Mouse (Mus musculus): Measurements from ENCODE around the gene Gpc3. TPM values are rescaled to one million over a fixed set of nuclear protein-coding genes. Genes with fewer than 3 reads are reported as not detected.

The Gpc3 gene
- total and polyA plus RNA-seq, 3 experiments = 11.9 to 14.8 (median 13.2) TPM

DNA sequence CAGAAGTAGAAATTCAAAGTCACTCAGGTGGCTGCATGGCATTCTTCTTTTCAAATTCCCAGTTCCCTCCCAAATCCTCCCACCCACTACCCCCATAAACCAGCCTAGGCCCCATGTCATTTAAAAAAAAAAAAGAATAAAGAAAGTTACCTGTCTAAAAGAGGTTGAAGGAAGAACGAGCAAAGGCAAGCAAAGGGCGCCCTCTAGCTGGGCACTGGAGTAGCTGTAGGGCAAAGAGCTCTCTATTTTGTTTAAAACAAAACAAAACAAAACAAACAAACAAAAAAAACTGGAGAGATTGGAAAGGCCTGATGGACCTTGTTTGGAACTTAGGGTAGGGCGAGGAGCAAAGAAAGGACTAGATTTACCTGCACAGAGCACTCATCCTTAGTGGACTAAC lies 238.6 kb downstream of the Gpc3 start:
- Histone ChIP-seq H3K4me3 (no peak overlapping the region), H3K4me1 (ENCODE audit: control insufficient read depth, insufficient read depth, low read length) (no peaks in the 10 kb centered on the region), H3K27ac (no peak overlapping the region), H3K79me2 (replicated peaks; ENCODE audit: control insufficient read depth, insufficient read depth, low read length) (no peaks in the 10 kb centered on the region), H3K9ac (ENCODE audit: low read depth, low read length) (no peak overlapping the region), H3K27me3 (ENCODE audit: control insufficient read depth, insufficient read depth, low read length) (no peaks in the 10 kb centered on the region), H3K36me3 (ENCODE audit: control insufficient read depth, insufficient read depth, low read length) (no peaks in the 10 kb centered on the region)
- 69% methylated on average over 3 of the region's 3 CpGs for WGBS
- TF ChIP-seq EP300 (IDR thresholded peaks at IDR 0.05; ENCODE audit: insufficient read depth, low read depth, low read length) (no peak), CTCF (IDR thresholded peaks at IDR 0.05) (peak; percentile 74)
- DNase-seq = no peak
- intact Hi-C loops (cut with DNase I) = loop anchor here (2.0 to 10.0 kb wide), 3 partner anchors 210 to 978 kb away; partner anchors contain the start of gene Gpc4

DNA sequence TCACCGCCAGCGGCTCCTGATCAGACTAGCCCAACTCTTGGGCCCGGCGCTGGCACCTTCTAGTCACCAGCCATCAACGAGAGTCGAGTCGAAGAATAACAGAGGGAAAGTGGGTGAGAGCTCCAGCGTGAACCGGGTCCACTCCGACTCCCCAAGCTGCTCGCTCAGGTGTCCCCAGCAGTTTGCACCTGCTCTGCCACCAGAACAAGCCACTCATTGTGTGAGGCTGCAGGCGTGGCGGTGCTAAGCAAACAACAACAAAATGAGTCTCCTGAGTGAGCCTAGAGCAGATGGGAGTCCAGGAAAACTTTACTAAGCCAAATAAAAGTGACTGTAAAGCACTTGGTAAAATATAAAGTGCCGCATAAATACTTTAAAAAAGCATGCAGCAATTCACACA lies 239.5 kb downstream of the Gpc3 start:
- WGBS = 90% methylated on average over 14 of the region's 14 CpGs
- intact Hi-C loops (cut with DNase I) = loop anchor here (2.0 to 10.0 kb wide), 4 partner anchors 209 to 637 kb away; partner anchors contain the start of gene Gpc4
- no peak overlapping the region for H3K27ac ChIP-seq

DNA sequence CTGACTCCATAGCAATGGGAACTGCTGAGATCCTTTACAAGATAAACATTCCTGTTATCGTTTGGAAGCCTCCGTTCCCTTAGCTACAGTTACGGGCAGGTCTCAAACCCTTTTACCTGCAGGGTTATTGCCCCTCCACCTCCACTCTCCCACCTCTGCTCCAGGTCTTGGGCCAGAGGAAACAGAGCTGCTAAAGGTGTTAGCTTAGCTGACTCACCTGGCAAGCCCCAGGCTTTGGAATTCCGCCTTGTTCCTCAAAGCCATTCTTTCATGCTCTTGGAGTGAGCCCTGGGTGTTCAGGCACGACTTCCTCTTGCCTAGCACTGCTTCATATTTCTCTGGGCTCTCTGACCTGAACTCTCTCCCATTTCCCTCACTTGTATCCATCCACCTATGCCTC lies 241.3 kb downstream of the Gpc3 start:
- Histone ChIP-seq H3K4me3 (no peak overlapping the region), H3K79me2 (replicated peaks; ENCODE audit: control insufficient read depth, insufficient read depth, low read length) (no peaks in the 10 kb centered on the region), H3K27ac (no peak overlapping the region), H3K4me1 (ENCODE audit: control insufficient read depth, insufficient read depth, low read length) (no peaks in the 10 kb centered on the region), H3K36me3 (ENCODE audit: control insufficient read depth, insufficient read depth, low read length) (no peaks in the 10 kb centered on the region), H3K9ac (ENCODE audit: low read depth, low read length) (no peak overlapping the region), H3K27me3 (ENCODE audit: control insufficient read depth, insufficient read depth, low read length) (no peaks in the 10 kb centered on the region)
- WGBS = 52% methylated on average over 5 of the region's 5 CpGs
- intact Hi-C loops (cut with DNase I) = loop anchor here (5.0 to 10.0 kb wide), 3 partner anchors 208 to 635 kb away; partner anchors contain the start of gene Gpc4
- DNase-seq = no peak
- TF ChIP-seq POLR2A (IDR thresholded peaks at IDR 0.05; ENCODE audit: insufficient read depth, low read depth, low read length) = no peak
- no peak for TF ChIP-seq CTCF (IDR thresholded peaks at IDR 0.05)
- TF ChIP-seq EP300 (IDR thresholded peaks at IDR 0.05; ENCODE audit: insufficient read depth, low read depth, low read length) = no peak

More for the DNA sequence above, 239.5 kb downstream of the Gpc3 start:
- no peaks in the 10 kb centered on the region for H3K79me2 ChIP-seq (replicated peaks; ENCODE audit: control insufficient read depth, insufficient read depth, low read length)
- H3K4me1 ChIP-seq (ENCODE audit: control insufficient read depth, insufficient read depth, low read length) = no peaks in the 10 kb centered on the region
- DNase-seq = no peak
- H3K36me3 ChIP-seq (ENCODE audit: control insufficient read depth, insufficient read depth, low read length) = no peaks in the 10 kb centered on the region
- no peak overlapping the region for H3K9ac ChIP-seq (ENCODE audit: low read depth, low read length)
- no peak overlapping the region for H3K4me3 ChIP-seq
- no peaks in the 10 kb centered on the region for H3K27me3 ChIP-seq (ENCODE audit: control insufficient read depth, insufficient read depth, low read length)
- TF ChIP-seq CTCF (IDR thresholded peaks at IDR 0.05) = no peak
- TF ChIP-seq EP300 (IDR thresholded peaks at IDR 0.05; ENCODE audit: insufficient read depth, low read depth, low read length) = no peak
- no peak for TF ChIP-seq POLR2A (IDR thresholded peaks at IDR 0.05; ENCODE audit: insufficient read depth, low read depth, low read length)

DNA sequence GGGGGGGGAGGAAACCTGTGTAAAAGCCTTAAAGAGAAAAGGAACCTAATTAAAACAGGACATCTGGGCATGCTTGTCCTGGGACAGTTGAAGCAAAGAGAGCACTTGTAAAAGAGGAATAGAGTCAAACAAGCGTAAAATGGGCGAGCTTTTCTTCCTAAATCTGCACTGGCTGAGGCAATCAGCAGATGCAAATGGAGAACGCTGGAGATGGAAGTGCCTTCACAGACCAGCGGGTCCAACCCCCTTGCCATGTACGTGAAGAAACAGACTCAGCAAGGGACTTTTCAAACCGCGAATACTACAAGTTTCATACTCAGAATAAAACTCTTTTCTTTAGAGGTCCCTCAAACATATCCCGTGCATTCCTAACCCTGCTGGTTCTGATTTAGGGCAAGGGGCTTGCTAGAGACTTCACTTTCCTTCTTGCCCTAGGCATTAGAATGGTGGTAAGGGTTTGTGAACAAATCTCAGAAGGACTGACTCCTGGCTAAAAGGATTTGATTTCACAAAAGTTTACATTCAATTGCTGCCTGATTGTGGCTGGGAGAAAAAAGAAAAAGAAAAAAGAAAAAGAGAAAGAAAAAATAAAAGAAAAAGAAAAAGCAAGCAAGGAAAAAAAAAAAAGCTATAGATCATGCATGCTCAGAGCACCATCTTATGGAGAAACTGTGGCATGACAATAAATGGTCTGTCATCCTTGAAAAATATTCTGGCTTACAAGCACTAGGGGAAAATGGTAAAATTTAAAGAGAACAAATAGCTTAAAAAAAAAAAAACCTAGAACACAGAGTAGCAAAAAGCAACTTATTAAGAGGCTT lies 243.6 kb downstream of the Gpc3 start:
- Histone ChIP-seq H3K79me2 (replicated peaks; ENCODE audit: control insufficient read depth, insufficient read depth, low read length) (no peaks in the 10 kb centered on the region), H3K4me1 (ENCODE audit: control insufficient read depth, insufficient read depth, low read length) (no peaks in the 10 kb centered on the region), H3K4me3 (no peak overlapping the region), H3K36me3 (ENCODE audit: control insufficient read depth, insufficient read depth, low read length) (no peaks in the 10 kb centered on the region), H3K27me3 (ENCODE audit: control insufficient read depth, insufficient read depth, low read length) (no peaks in the 10 kb centered on the region), H3K27ac (no peak overlapping the region), H3K9ac (ENCODE audit: low read depth, low read length) (no peak overlapping the region)
- no peak for DNase-seq
- TF ChIP-seq POLR2A (IDR thresholded peaks at IDR 0.05; ENCODE audit: insufficient read depth, low read depth, low read length) (no peak), EP300 (IDR thresholded peaks at IDR 0.05; ENCODE audit: insufficient read depth, low read depth, low read length) (no peak), CTCF (IDR thresholded peaks at IDR 0.05) (peak; percentile 82)
- intact Hi-C loops (cut with DNase I) = loop anchor here (2.0 to 10.0 kb wide), 4 partner anchors 205 to 633 kb away; partner anchors contain the start of gene Gpc4
- WGBS = 58% methylated on average over 8 of the region's 8 CpGs

DNA sequence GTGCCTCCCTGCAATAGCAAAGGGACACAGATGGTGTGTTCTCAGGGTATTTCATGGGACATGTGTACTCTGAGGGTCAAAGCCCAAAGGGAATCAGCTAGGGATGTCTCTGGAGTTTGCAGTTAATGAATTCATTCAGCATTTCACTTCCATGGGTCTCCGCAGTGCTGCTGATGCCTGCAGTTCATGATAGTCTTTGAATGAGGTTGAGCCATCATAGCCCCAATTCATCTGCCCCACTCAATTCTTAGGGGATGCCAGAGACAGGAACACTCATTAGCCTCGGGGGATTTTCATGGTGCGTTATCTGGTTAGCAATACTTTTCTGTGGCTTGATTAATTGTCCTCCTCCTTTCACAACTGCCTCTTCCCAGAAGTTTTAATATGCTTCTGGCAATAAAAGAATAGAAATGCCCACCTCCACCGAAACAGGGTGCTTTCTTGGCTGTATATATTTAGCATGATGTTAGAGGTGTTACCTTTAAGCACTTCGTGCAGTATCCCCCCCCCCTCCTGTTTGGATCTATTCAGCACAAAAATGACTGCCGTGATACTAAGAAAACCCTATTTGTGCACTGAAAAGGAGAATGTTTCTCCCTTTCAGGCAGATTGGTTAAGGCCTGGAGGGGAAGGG lies 244.3 kb downstream of the Gpc3 start:
- H3K4me1 ChIP-seq (ENCODE audit: control insufficient read depth, insufficient read depth, low read length) = no peaks in the 10 kb centered on the region
- no peak overlapping the region for H3K27ac ChIP-seq
- DNase-seq = no peak
- H3K27me3 ChIP-seq (ENCODE audit: control insufficient read depth, insufficient read depth, low read length) = no peaks in the 10 kb centered on the region
- TF ChIP-seq POLR2A (IDR thresholded peaks at IDR 0.05; ENCODE audit: insufficient read depth, low read depth, low read length) = no peak
- no peak for TF ChIP-seq EP300 (IDR thresholded peaks at IDR 0.05; ENCODE audit: insufficient read depth, low read depth, low read length)
- intact Hi-C loops (cut with DNase I) = no loop called here
- H3K36me3 ChIP-seq (ENCODE audit: control insufficient read depth, insufficient read depth, low read length) = no peaks in the 10 kb centered on the region
- no peaks in the 10 kb centered on the region for H3K79me2 ChIP-seq (replicated peaks; ENCODE audit: control insufficient read depth, insufficient read depth, low read length)
- no peak overlapping the region for H3K9ac ChIP-seq (ENCODE audit: low read depth, low read length)
- WGBS = 66% methylated on average over 6 of the region's 6 CpGs
- H3K4me3 ChIP-seq = no peak overlapping the region

DNA sequence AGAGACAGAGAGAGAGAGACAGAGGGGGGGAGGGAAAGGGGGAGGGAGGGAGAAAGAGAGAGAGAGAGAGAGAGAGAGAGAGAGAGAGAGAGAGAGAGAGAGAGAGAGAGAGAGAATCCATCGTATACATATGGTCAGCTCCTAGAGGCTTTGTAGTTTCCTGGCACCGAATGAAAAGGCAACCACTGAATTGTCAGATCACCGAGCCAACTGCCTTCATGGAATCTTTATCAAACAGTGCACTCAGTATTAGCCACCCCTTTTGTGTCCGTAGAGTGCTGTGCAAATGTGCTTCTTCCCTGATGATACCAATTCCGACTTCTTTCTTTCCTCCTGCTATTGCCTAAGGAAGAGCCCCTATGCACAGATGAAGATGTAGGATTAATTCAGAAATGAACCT lies 246.9 kb downstream of the Gpc3 start:
- no peak overlapping the region for H3K9ac ChIP-seq (ENCODE audit: low read depth, low read length)
- H3K4me1 ChIP-seq (ENCODE audit: control insufficient read depth, insufficient read depth, low read length) = no peaks in the 10 kb centered on the region
- WGBS = 64% methylated on average over 5 of the region's 5 CpGs
- intact Hi-C loops (cut with DNase I) = no loop called here
- H3K27me3 ChIP-seq (ENCODE audit: control insufficient read depth, insufficient read depth, low read length) = no peaks in the 10 kb centered on the region
- no peaks in the 10 kb centered on the region for H3K79me2 ChIP-seq (replicated peaks; ENCODE audit: control insufficient read depth, insufficient read depth, low read length)
- TF ChIP-seq POLR2A (IDR thresholded peaks at IDR 0.05; ENCODE audit: insufficient read depth, low read depth, low read length) = no peak
- TF ChIP-seq EP300 (IDR thresholded peaks at IDR 0.05; ENCODE audit: insufficient read depth, low read depth, low read length) = no peak
- TF ChIP-seq CTCF (IDR thresholded peaks at IDR 0.05) = no peak
- no peak overlapping the region for H3K27ac ChIP-seq
- H3K4me3 ChIP-seq = no peak overlapping the region
- no peaks in the 10 kb centered on the region for H3K36me3 ChIP-seq (ENCODE audit: control insufficient read depth, insufficient read depth, low read length)
- no peak for DNase-seq
